Mouse (Mus musculus): ENCODE data around the gene Lurap1. TPM values are rescaled to one million over a fixed set of nuclear protein-coding genes. Genes with fewer than 3 reads are reported as not detected.

Lurap1 gene
- polyA plus RNA-seq (2014; fragmentation: Nextera tagmentation; extraction: Ambion mirVana): 1.3 and 1.8 TPM in 2 replicates

DNA sequence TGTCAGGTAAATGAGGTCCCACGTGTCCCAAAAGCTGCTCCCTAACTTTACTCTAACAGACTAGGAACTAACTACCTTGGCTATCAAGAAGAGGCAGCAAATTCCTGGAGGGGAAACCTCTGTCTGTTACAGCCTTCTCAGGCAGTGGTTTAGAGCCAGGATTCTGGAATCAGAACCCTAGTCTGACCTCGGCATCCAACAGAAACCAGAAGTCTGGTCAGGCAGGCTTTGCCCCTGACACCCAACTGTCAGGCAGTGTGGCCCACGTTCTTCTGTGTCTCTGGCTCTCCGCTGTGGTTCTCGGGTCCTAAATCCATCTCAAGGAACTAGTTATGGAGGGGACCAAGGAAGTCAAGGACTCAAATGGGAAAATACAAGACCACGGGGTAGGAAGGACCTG is at the start of gene Lurap1:
Gene Lurap1 (minus strand): TSS at position 101 of the 400 bp plus-strand sequence.
- H3K4me1 ChIP-seq (ENCODE audit: control insufficient read depth, insufficient read depth, low read length): peaks cover 5% of the 10 kb centered on the region
- H3K27ac ChIP-seq (replicated peaks; ENCODE audit: low read depth, low read length): peak within 1 kb of the TSS; percentile 87
- H3K36me3 ChIP-seq (ENCODE audit: control insufficient read depth, insufficient read depth, low read length): peaks cover 45% of the 10 kb centered on the region
- no peaks in the 10 kb centered on the region for H3K27me3 ChIP-seq (ENCODE audit: control insufficient read depth, insufficient read depth, low read length)
- 83% methylated on average over 6 of the region's 6 CpGs for WGBS
- H3K9ac ChIP-seq (replicated peaks; ENCODE audit: low read length): peak within 1 kb of the TSS; percentile 94
- H3K4me2 ChIP-seq (ENCODE audit: low read length): peak within 1 kb of the TSS; percentile 58
- no peaks in the 10 kb centered on the region for H3K9me3 ChIP-seq (ENCODE audit: control insufficient read depth, low read length)
- H3K4me3 ChIP-seq (replicated peaks; ENCODE audit: low read depth, low read length): peak within 1 kb of the TSS; percentile 61
- DNase-seq (no peak), ATAC-seq (ENCODE audit: low FRiP score, low TSS enrichment) (no peak)

DNA sequence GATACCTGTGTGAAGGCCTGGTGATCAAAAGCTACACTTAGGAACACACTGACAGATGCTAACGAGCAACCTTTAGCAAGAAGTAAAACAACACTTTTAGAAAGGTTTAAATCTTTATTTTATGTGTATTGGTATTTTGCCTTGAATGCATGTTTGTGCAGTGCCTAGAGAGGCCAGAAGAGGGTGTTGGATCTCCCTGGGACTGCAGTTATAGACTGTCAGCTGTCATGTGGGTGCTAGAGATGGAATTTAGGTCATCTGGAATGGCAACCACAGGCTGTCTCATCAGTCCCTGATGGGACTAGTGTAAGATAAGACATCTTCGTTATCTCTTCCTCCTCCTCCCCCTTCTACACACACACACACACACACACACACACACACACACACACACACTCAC is 47.3 kb upstream of the Lurap1 start:
- Histone ChIP-seq H3K4me1 (ENCODE audit: control insufficient read depth, insufficient read depth, low read length) (no peaks in the 10 kb centered on the region), H3K9me3 (ENCODE audit: control insufficient read depth, low read length) (no peaks in the 10 kb centered on the region), H3K9ac (replicated peaks; ENCODE audit: low read length) (no peak overlapping the region), H3K4me3 (replicated peaks; ENCODE audit: low read depth, low read length) (no peak overlapping the region), H3K36me3 (ENCODE audit: control insufficient read depth, insufficient read depth, low read length) (no peaks in the 10 kb centered on the region), H3K27me3 (ENCODE audit: control insufficient read depth, insufficient read depth, low read length) (no peaks in the 10 kb centered on the region), H3K4me2 (ENCODE audit: low read length) (no peak overlapping the region), H3K27ac (replicated peaks; ENCODE audit: low read depth, low read length) (no peak overlapping the region)
- 83% methylated on average over 2 of the region's 2 CpGs for WGBS
- ATAC-seq (ENCODE audit: low FRiP score, low TSS enrichment) (no peak), DNase-seq (no peak)

DNA sequence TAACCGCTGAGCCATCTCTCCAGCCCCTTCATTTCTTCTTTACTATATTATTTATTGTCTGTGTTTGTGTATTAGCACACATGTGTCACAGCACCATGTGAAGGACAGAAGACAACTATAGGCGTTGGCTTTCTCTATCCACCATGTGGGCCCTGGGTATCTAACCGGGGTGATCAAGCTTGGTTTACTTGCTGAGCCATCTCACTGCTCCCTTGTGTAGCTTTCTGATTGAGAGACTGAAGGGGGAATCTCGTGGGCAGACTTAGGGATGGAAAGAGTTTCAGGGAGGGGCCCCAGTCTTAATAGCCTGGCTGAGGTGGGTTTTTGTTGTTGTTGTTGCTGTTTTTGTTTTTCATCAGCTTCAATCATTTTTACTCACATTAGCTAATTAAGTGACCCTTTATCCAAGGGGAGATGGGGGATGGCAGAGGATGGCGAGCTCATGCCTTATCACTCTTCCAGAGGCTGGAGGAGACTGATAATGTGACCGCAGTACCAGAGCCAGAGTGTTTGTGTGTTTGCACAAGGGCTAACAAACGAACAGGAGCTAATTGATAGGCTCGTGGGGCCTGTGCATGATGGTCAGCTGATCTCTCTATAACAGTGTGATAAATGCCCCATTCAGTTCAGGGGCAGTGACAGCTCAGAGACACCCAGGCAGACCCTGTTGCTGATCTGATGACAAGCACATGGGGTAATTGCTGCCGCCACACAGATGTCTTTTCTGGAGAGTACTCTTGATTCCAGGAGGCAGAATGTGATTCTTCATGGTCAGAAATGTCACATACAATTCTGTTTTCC is 42.6 kb upstream of the Lurap1 start:
- Histone ChIP-seq H3K9ac (replicated peaks; ENCODE audit: low read length) (no peak overlapping the region), H3K36me3 (ENCODE audit: control insufficient read depth, insufficient read depth, low read length) (no peaks in the 10 kb centered on the region), H3K27ac (replicated peaks; ENCODE audit: low read depth, low read length) (no peak overlapping the region), H3K4me2 (ENCODE audit: low read length) (no peak overlapping the region), H3K9me3 (ENCODE audit: control insufficient read depth, low read length) (no peaks in the 10 kb centered on the region), H3K4me3 (replicated peaks; ENCODE audit: low read depth, low read length) (no peak overlapping the region), H3K4me1 (ENCODE audit: control insufficient read depth, insufficient read depth, low read length) (no peaks in the 10 kb centered on the region), H3K27me3 (ENCODE audit: control insufficient read depth, insufficient read depth, low read length) (no peaks in the 10 kb centered on the region)
- DNase-seq (no peak), ATAC-seq (ENCODE audit: low FRiP score, low TSS enrichment) (no peak)
- WGBS: 83% methylated on average over 9 of the region's 9 CpGs

DNA sequence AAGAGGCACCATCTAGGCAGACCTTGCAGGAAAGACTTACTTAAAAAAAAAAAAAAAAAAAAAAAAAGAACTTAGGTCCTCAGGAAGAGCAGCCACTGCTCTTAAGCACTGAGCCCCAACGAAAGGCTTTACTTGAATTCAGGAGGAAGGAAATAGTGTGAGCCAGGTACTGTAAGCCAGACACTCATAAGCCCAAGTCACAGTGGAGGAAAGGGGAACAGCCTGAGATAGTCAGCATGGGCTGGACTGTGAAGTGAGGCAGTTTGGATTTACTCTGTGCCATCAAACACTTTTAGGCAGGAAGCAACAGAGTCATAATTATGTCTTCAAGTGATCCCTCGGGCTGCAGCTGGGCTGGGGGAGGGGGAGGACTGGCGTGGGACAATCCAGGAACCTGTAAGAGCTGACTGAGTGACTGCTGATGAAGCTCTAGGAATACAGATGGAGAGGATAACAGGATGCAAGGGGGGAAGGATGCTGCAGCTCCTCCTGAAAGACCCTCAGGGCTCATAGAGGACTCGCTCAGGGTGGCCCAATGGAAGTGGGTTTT is 41.2 kb upstream of the Lurap1 start:
- ATAC-seq (ENCODE audit: low FRiP score, low TSS enrichment) (no peak), DNase-seq (no peak)
- WGBS: 68% methylated on average over 4 of the region's 4 CpGs
- Histone ChIP-seq H3K27me3 (ENCODE audit: control insufficient read depth, insufficient read depth, low read length) (no peaks in the 10 kb centered on the region), H3K4me1 (ENCODE audit: control insufficient read depth, insufficient read depth, low read length) (no peaks in the 10 kb centered on the region), H3K4me3 (replicated peaks; ENCODE audit: low read depth, low read length) (no peak overlapping the region), H3K4me2 (ENCODE audit: low read length) (no peak overlapping the region), H3K9me3 (ENCODE audit: control insufficient read depth, low read length) (no peaks in the 10 kb centered on the region), H3K9ac (replicated peaks; ENCODE audit: low read length) (no peak overlapping the region), H3K27ac (replicated peaks; ENCODE audit: low read depth, low read length) (no peak overlapping the region), H3K36me3 (ENCODE audit: control insufficient read depth, insufficient read depth, low read length) (no peaks in the 10 kb centered on the region)

DNA sequence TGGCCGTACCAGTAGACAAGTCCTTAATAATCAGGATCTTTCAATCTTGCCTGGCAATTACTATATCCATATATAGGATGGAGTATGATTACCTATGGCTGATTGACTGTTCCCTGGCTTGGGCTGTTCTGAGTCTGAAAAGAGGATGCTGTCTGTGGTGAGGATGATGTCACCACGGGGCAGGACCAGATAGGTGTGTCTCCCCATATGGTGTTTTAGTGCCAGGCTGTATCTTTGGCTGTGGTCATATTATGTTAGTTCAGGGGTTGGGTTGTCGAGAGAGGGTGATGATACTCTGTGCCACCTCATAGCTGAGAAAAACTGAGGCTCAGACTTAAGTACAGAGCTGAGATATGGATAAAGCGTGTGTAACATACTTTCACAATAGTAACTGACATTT is 33.9 kb upstream of the Lurap1 start:
- Histone ChIP-seq H3K27ac (replicated peaks; ENCODE audit: low read depth, low read length) (no peak overlapping the region), H3K4me2 (ENCODE audit: low read length) (no peak overlapping the region), H3K9ac (replicated peaks; ENCODE audit: low read length) (no peak overlapping the region), H3K9me3 (ENCODE audit: control insufficient read depth, low read length) (no peaks in the 10 kb centered on the region), H3K27me3 (ENCODE audit: control insufficient read depth, insufficient read depth, low read length) (no peaks in the 10 kb centered on the region), H3K4me1 (ENCODE audit: control insufficient read depth, insufficient read depth, low read length) (peaks cover 4% of the 10 kb centered on the region; the same call in 1 of the 2 replicates), H3K4me3 (replicated peaks; ENCODE audit: low read depth, low read length) (no peak overlapping the region), H3K36me3 (ENCODE audit: control insufficient read depth, insufficient read depth, low read length) (no peaks in the 10 kb centered on the region)
- no peak for ATAC-seq (ENCODE audit: low FRiP score, low TSS enrichment)
- DNase-seq: no peak
- WGBS: 93% methylated on average over 4 of the region's 4 CpGs

DNA sequence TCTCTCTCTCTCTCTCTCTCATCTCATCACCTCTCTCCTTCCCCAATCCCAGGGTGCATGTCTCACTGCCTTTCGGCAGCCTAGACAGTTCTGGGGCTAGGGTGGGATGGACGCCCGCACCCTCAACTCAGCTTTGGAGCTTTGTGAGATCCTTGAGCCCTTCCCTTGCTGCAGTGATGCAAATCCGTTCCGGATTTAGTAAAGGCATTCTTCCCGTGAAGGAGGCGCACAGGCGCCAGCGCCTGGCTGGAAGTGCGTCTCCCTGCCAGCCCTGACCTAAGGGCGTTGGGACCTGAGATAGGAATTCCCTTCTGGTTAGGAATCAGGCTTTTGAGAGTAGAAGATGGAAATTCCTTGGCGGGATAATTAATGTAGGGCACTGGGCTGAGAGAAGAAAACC is 31.6 kb upstream of the Lurap1 start:
- WGBS: under 1% methylated on average over 12 of the region's 12 CpGs
- peak overlapping the region; percentile 45 for H3K4me2 ChIP-seq (ENCODE audit: low read length)
- H3K27ac ChIP-seq (replicated peaks; ENCODE audit: low read depth, low read length): no peak overlapping the region
- ATAC-seq (ENCODE audit: low FRiP score, low TSS enrichment) (no peak), DNase-seq (peak; percentile 61)
- H3K9ac ChIP-seq (replicated peaks; ENCODE audit: low read length): peak overlapping the region; percentile 36; the same call in 1 of the 2 replicates
- no peaks in the 10 kb centered on the region for H3K9me3 ChIP-seq (ENCODE audit: control insufficient read depth, low read length)
- peak overlapping the region; percentile 8; the same call in 1 of the 2 replicates for H3K4me3 ChIP-seq (replicated peaks; ENCODE audit: low read depth, low read length)
- peaks cover 4% of the 10 kb centered on the region; the same call in 1 of the 2 replicates for H3K4me1 ChIP-seq (ENCODE audit: control insufficient read depth, insufficient read depth, low read length)
- H3K27me3 ChIP-seq (ENCODE audit: control insufficient read depth, insufficient read depth, low read length): no peaks in the 10 kb centered on the region
- H3K36me3 ChIP-seq (ENCODE audit: control insufficient read depth, insufficient read depth, low read length): no peaks in the 10 kb centered on the region

DNA sequence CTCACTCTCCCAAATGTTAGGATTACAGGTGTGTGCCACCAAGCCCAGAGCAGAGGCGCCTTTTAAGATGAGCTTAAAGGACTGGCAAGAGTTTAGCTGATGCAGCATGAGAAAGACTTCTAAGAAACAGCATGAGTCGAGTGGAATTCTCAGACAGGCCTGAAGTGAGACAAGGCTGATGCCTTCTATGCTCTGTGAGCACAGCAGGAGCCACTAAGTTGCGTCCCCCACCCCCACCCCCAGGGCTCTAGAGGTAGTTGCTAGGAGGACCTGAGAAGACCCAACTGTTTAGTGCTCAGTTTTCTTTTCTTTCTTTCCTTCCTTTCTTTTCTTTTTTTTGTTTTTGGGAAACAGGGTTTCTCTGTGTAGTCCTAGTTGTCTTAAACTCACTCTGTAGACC is 30.9 kb upstream of the Lurap1 start:
- peaks cover 7% of the 10 kb centered on the region for H3K4me1 ChIP-seq (ENCODE audit: control insufficient read depth, insufficient read depth, low read length)
- H3K36me3 ChIP-seq (ENCODE audit: control insufficient read depth, insufficient read depth, low read length): no peaks in the 10 kb centered on the region
- no peak for ATAC-seq (ENCODE audit: low FRiP score, low TSS enrichment)
- H3K4me3 ChIP-seq (replicated peaks; ENCODE audit: low read depth, low read length): no peak overlapping the region
- no peak overlapping the region for H3K4me2 ChIP-seq (ENCODE audit: low read length)
- DNase-seq: no peak
- no peaks in the 10 kb centered on the region for H3K27me3 ChIP-seq (ENCODE audit: control insufficient read depth, insufficient read depth, low read length)
- no peak overlapping the region for H3K9ac ChIP-seq (replicated peaks; ENCODE audit: low read length)
- no peaks in the 10 kb centered on the region for H3K9me3 ChIP-seq (ENCODE audit: control insufficient read depth, low read length)
- 20% methylated on average over 3 of the region's 3 CpGs for WGBS
- H3K27ac ChIP-seq (replicated peaks; ENCODE audit: low read depth, low read length): no peak overlapping the region

GRCm38 (mm10) chr4:116177140-116177539 is 26.0 kb upstream of the Lurap1 start:
- H3K27ac ChIP-seq (replicated peaks; ENCODE audit: low read depth, low read length): peak overlapping the region; percentile 41; the same call in 1 of the 2 replicates
- H3K36me3 ChIP-seq (ENCODE audit: control insufficient read depth, insufficient read depth, low read length): no peaks in the 10 kb centered on the region
- ATAC-seq (ENCODE audit: low FRiP score, low TSS enrichment) (no peak), DNase-seq (peak; percentile 31)
- no peaks in the 10 kb centered on the region for H3K27me3 ChIP-seq (ENCODE audit: control insufficient read depth, insufficient read depth, low read length)
- no peaks in the 10 kb centered on the region for H3K9me3 ChIP-seq (ENCODE audit: control insufficient read depth, low read length)
- H3K4me2 ChIP-seq (ENCODE audit: low read length): peak overlapping the region; percentile 41
- no peak overlapping the region for H3K9ac ChIP-seq (replicated peaks; ENCODE audit: low read length)
- H3K4me3 ChIP-seq (replicated peaks; ENCODE audit: low read depth, low read length): no peak overlapping the region
- H3K4me1 ChIP-seq (ENCODE audit: control insufficient read depth, insufficient read depth, low read length): peaks cover 19% of the 10 kb centered on the region; the same call in 1 of the 2 replicates
- WGBS: 36% methylated on average over 5 of the region's 5 CpGs

Measured in midbrain, embryonic 14.5 days (tissue).